Mouse (Mus musculus) heart, postnatal 4 days (tissue): Measurements from ENCODE around the gene Tfap2a. TPM values are rescaled to one million over a fixed set of nuclear protein-coding genes. Genes with fewer than 3 reads are reported as not detected.

ENCODE experiments used
- DNase-seq: peaks from one replicate; pipeline ENCODE4 v3.0.0; 2021
- total RNA-seq, 2 experiments: library from RNA; stranded (reverse); gene quantifications; 2 replicates each; pipeline ENCODE4 v1.2.3; 2021

Tfap2a gene
- total RNA-seq, 2 experiments from 2014 or later: 0.27 TPM; not detected in 1

GRCm38 (mm10) chr13:40711661-40712525 is 26.3 kb downstream of the Tfap2a start:
- no peak for DNase-seq

GRCm38 (mm10) chr13:40710062-40710342 is 28.2 kb downstream of the Tfap2a start:
- DNase-seq: no peak

GRCm38 (mm10) chr13:40709321-40710061 is 28.7 kb downstream of the Tfap2a start:
- no peak for DNase-seq

- no peak for DNase-seq
Observed at GRCm38 (mm10) chr13:40708913-40709312, 29.3 kb downstream of the Tfap2a start.

GRCm38 (mm10) chr13:40708271-40708670 is 29.9 kb downstream of the Tfap2a start:
- no peak for DNase-seq

GRCm38 (mm10) chr13:40707646-40708045 is 30.5 kb downstream of the Tfap2a start:
- DNase-seq: no peak

- no peak for DNase-seq
Observed at GRCm38 (mm10) chr13:40706612-40707011, 31.6 kb downstream of the Tfap2a start.

- DNase-seq: no peak
Observed at GRCm38 (mm10) chr13:40705821-40706425, 32.3 kb downstream of the Tfap2a start.

- DNase-seq: no peak
Observed at GRCm38 (mm10) chr13:40704864-40705455, 33.2 kb downstream of the Tfap2a start.

- no peak for DNase-seq
Observed at GRCm38 (mm10) chr13:40703982-40704501, 34.1 kb downstream of the Tfap2a start.

- no peak for DNase-seq
Observed at GRCm38 (mm10) chr13:40703123-40703797, 34.9 kb downstream of the Tfap2a start.

- DNase-seq: no peak
Observed at GRCm38 (mm10) chr13:40702361-40703122, 35.6 kb downstream of the Tfap2a start.

GRCm38 (mm10) chr13:40701691-40702090 is 36.5 kb downstream of the Tfap2a start:
- DNase-seq: no peak

GRCm38 (mm10) chr13:40685790-40686189 is 52.4 kb downstream of the Tfap2a start:
- DNase-seq: no peak

- DNase-seq: no peak
Observed at GRCm38 (mm10) chr13:40676730-40677129, 61.4 kb downstream of the Tfap2a start.

Other genes with a start within 250 kb of the Tfap2a start
- 10 to 100 TPM; 12.7 to 14.5 TPM for gene Gcnt2, start 121.4 kb upstream of the Tfap2a start, total RNA-seq